Mouse (Mus musculus): ENCODE data around the gene Cdh20. TPM values are rescaled to one million over a fixed set of nuclear protein-coding genes. Genes with fewer than 3 reads are reported as not detected.

Cdh20 gene
- total and polyA plus RNA-seq, 3 experiments, result not detected

DNA sequence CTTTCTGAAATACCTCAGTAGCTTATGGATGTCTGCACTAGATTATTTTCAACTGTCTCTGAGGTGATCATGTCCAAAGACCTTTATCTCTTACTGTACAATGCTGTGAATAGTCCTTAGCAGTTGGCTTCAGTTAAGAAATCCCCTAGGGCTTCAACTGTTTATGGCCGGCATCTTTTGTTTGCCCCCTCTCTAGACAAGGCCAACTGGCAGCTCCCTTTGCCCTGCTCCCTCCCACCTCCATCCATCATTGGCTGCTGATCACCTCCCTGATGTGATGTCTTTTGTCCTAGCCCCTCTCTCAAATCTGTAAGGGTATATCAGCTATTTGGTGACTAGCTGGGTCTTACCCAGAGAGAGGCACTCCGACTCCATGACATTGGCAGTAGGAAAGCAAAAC is 148.2 kb downstream of the Cdh20 start:
- no peak overlapping the region for H3K27ac ChIP-seq (ENCODE audit: control insufficient read depth, low read depth, low read length)
- no peak overlapping the region for H3K9ac ChIP-seq (ENCODE audit: control insufficient read depth, low read depth, low read length, poor library complexity, severe bottlenecking)
- no peaks in the 10 kb centered on the region for H3K27me3 ChIP-seq (ENCODE audit: control insufficient read depth in 1 of 2, insufficient read depth in 2 of 2, low read length in 2 of 2)
- no peaks in the 10 kb centered on the region for H3K4me1 ChIP-seq (ENCODE audit: control insufficient read depth in 1 of 2, insufficient read depth in 2 of 2, low read length in 2 of 2)
- H3K36me3 ChIP-seq (ENCODE audit: control insufficient read depth in 1 of 2, insufficient read depth in 2 of 2, low read length in 2 of 2), result no peaks in the 10 kb centered on the region
- H3K4me3 ChIP-seq (ENCODE audit: control insufficient read depth in 1 of 2, insufficient read depth in 1 of 2, low read depth in 2 of 2, low read length in 2 of 2), result no peak overlapping the region
- H3K79me2 ChIP-seq (ENCODE audit: control insufficient read depth, insufficient read depth, low read length, poor library complexity), result no peaks in the 10 kb centered on the region
- no peak for DNase-seq (ENCODE audit: low read depth, low spot score)
- no peaks in the 10 kb centered on the region for H3K9me3 ChIP-seq (replicated peaks; ENCODE audit: insufficient read depth, low read length)
- no peak for TF ChIP-seq ELF1 (IDR thresholded peaks at IDR 0.05; ENCODE audit: low read depth, low read length)
- TF ChIP-seq ZNF384 (IDR thresholded peaks at IDR 0.05; ENCODE audit: low read depth, low read length), result no peak
- TF ChIP-seq GATA1 (IDR thresholded peaks at IDR 0.05; ENCODE audit: low read depth, low read length), result no peak
- no peak for TF ChIP-seq CTCF (IDR thresholded peaks at IDR 0.05 in 2 of 3, conservative IDR thresholded peaks at IDR 0.05 in 1 of 3; ENCODE audit: control insufficient read depth in 1 of 3, insufficient read depth in 1 of 3, low read depth in 2 of 3, low read length in 3 of 3, poor library complexity in 1 of 3, severe bottlenecking in 1 of 3)
- TF ChIP-seq ZKSCAN1 (IDR thresholded peaks at IDR 0.05; ENCODE audit: low read depth, low read length), result no peak
- no peak for TF ChIP-seq E2F4 (IDR thresholded peaks at IDR 0.05; ENCODE audit: borderline replicate concordance, low read depth, low read length)
- no peak for TF ChIP-seq MAFK (IDR thresholded peaks at IDR 0.05; ENCODE audit: borderline replicate concordance, low read depth, low read length)
- no peak for TF ChIP-seq POLR2AphosphoS5 (IDR thresholded peaks at IDR 0.05; ENCODE audit: borderline replicate concordance, low read depth, low read length)
- TF ChIP-seq TBP (IDR thresholded peaks at IDR 0.05; ENCODE audit: low read depth, low read length), result no peak
- TF ChIP-seq EP300 (IDR thresholded peaks at IDR 0.05; ENCODE audit: low read depth in 1 of 2, low read length in 2 of 2), result no peak

DNA sequence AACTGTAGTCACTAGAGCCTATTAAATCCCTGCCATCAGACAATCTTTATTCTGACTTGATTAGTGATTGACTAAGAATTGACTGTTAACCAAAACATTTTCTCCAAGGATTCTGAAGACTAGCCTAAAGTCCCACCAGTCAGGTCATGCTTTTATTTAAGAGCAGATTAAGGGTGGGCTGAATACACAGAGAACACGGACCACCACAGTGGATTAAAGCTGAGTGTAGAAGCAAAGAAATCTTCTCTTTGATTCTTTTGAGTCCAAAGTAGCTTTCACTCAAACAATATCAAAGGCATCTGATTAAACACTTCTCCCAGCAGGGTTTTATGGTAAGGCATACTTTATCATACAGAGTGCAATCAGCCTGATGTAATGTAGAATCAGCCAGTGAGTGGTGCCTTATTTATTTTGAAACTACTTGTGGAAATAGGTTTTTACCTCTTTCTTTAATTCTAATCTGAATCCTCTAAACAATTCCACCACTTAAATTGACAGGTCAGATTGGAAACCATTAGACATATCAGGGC is 149.0 kb downstream of the Cdh20 start:
- H3K4me3 ChIP-seq (ENCODE audit: control insufficient read depth in 1 of 2, insufficient read depth in 1 of 2, low read depth in 2 of 2, low read length in 2 of 2), result no peak overlapping the region
- TF ChIP-seq MAX (IDR thresholded peaks at IDR 0.05; ENCODE audit: low read length), result no peak
- no peak for TF ChIP-seq MEF2A (IDR thresholded peaks at IDR 0.05; ENCODE audit: extremely low read depth, insufficient replicate concordance, low read depth, low read length, poor library complexity, severe bottlenecking)
- no peak for TF ChIP-seq CTCF (IDR thresholded peaks at IDR 0.05 in 2 of 3, conservative IDR thresholded peaks at IDR 0.05 in 1 of 3; ENCODE audit: control insufficient read depth in 1 of 3, insufficient read depth in 1 of 3, low read depth in 2 of 3, low read length in 3 of 3, poor library complexity in 1 of 3, severe bottlenecking in 1 of 3)
- TF ChIP-seq BHLHE40 (IDR thresholded peaks at IDR 0.05; ENCODE audit: borderline replicate concordance, low read depth, low read length), result no peak
- TF ChIP-seq MYB (IDR thresholded peaks at IDR 0.05; ENCODE audit: low read depth, low read length), result no peak
- TF ChIP-seq POLR2AphosphoS5 (IDR thresholded peaks at IDR 0.05; ENCODE audit: borderline replicate concordance, low read depth, low read length), result no peak
- TF ChIP-seq TCF12 (IDR thresholded peaks at IDR 0.05; ENCODE audit: low read depth, low read length), result no peak
- TF ChIP-seq KAT2A (conservative IDR thresholded peaks at IDR 0.05; ENCODE audit: low read depth, low read length), result no peak
- no peak for TF ChIP-seq CHD1 (IDR thresholded peaks at IDR 0.05; ENCODE audit: low read depth, low read length)
- TF ChIP-seq JUND (IDR thresholded peaks at IDR 0.05; ENCODE audit: low read depth, low read length), result no peak
- TF ChIP-seq MYC (IDR thresholded peaks at IDR 0.05; ENCODE audit: low read depth, low read length), result no peak
- no peak for TF ChIP-seq POLR2A (IDR thresholded peaks at IDR 0.05; ENCODE audit: control insufficient read depth in 1 of 2, insufficient read depth in 1 of 2, low read depth in 1 of 2, low read length in 2 of 2, poor library complexity in 1 of 2)
- TF ChIP-seq NRF1 (IDR thresholded peaks at IDR 0.05; ENCODE audit: insufficient read depth, low read depth, low read length, poor library complexity, severe bottlenecking), result no peak
- TF ChIP-seq ZC3H11A (IDR thresholded peaks at IDR 0.05; ENCODE audit: low read depth, low read length), result no peak
- no peak for TF ChIP-seq SIN3A (IDR thresholded peaks at IDR 0.05; ENCODE audit: low read length)
- no peak for TF ChIP-seq UBTF (IDR thresholded peaks at IDR 0.05; ENCODE audit: borderline replicate concordance, insufficient read depth, low read depth, low read length)
- TF ChIP-seq CHD2 (IDR thresholded peaks at IDR 0.05; ENCODE audit: low read length), result no peak
- no peak for TF ChIP-seq POLR2AphosphoS2 (IDR thresholded peaks at IDR 0.05; ENCODE audit: low read length)
- TF ChIP-seq ZNF384 (IDR thresholded peaks at IDR 0.05; ENCODE audit: low read depth, low read length), result no peak
- no peak for TF ChIP-seq EP300 (IDR thresholded peaks at IDR 0.05; ENCODE audit: low read depth in 1 of 2, low read length in 2 of 2)
- H3K9me3 ChIP-seq (replicated peaks; ENCODE audit: insufficient read depth, low read length), result no peaks in the 10 kb centered on the region
- no peak overlapping the region for H3K9ac ChIP-seq (ENCODE audit: control insufficient read depth, low read depth, low read length, poor library complexity, severe bottlenecking)
- no peaks in the 10 kb centered on the region for H3K4me1 ChIP-seq (ENCODE audit: control insufficient read depth in 1 of 2, insufficient read depth in 2 of 2, low read length in 2 of 2)
- no peaks in the 10 kb centered on the region for H3K36me3 ChIP-seq (ENCODE audit: control insufficient read depth in 1 of 2, insufficient read depth in 2 of 2, low read length in 2 of 2)
- no peak for DNase-seq (ENCODE audit: low read depth, low spot score)
- no peaks in the 10 kb centered on the region for H3K27me3 ChIP-seq (ENCODE audit: control insufficient read depth in 1 of 2, insufficient read depth in 2 of 2, low read length in 2 of 2)
- H3K79me2 ChIP-seq (ENCODE audit: control insufficient read depth, insufficient read depth, low read length, poor library complexity), result no peaks in the 10 kb centered on the region
- no peak overlapping the region for H3K27ac ChIP-seq (ENCODE audit: control insufficient read depth, low read depth, low read length)

Measured in MEL (cell line).